Comparison of ENCODE assay signal across 8 mouse cellular contexts in genomic region chr9:98985800-98986475, GRCm38 (mm10). TPM values are rescaled to one million over a fixed set of nuclear protein-coding genes. Genes with fewer than 3 reads are reported as not detected.
DNase-seq lines count a peak whose midpoint lies in the region; ATAC-seq lines count a peak whose summit lies in the region.

Gene Faim, plus strand, starts transcription at chr9:98986373.

- peak within 1 kb of the TSS; percentile 79 for H3K4me2 ChIP-seq in hindbrain, embryonic 11.5 days (replicated peaks; ENCODE audit: low read depth, low read length)

- peak; percentile 98 for ATAC-seq in hindbrain, embryonic 11.5 days (ENCODE audit: low FRiP score)

- WGBS in hindbrain, embryonic 11.5 days = 1% methylated on average over 40 of the region's 45 CpGs

- H3K9me3 ChIP-seq in hindbrain, embryonic 11.5 days (ENCODE audit: control insufficient read depth, low read length) = no peaks in the 10 kb centered on the region

- H3K9ac ChIP-seq in hindbrain, embryonic 11.5 days (ENCODE audit: low read depth, low read length) = peak within 1 kb of the TSS; percentile 73

- peak within 1 kb of the TSS; percentile 65; the same call in 1 of the 2 replicates for H3K27ac ChIP-seq in hindbrain, embryonic 11.5 days (ENCODE audit: low read depth, low read length)

- DNase-seq in Muller cell, postnatal 12 days (ENCODE audit: inconsistent ontology term) = peak; percentile 99
- peak; percentile 99 for DNase-seq in cerebellum, adult 9-11 months
- peak; percentile 99 to 100 for DNase-seq in frontal cortex, adult 2 months (ENCODE audit: extremely low spot score in 1 of 2, low spot score in 1 of 2)
- DNase-seq in hindbrain, embryonic 11.5 days (ENCODE audit: low spot score) = peak; percentile 100
- DNase-seq in layer of hippocampus, postnatal 10 days (ENCODE audit: low spot score in 2 of 2) = peak; percentile 100
- peak; percentile 100 for DNase-seq in lung, postnatal 10 days
- DNase-seq in ovary, postnatal 36 days (ENCODE audit: low spot score) = peak; percentile 100
- DNase-seq in thymus, postnatal 25 days = peak; percentile 100

- no peaks in the 10 kb centered on the region for H3K36me3 ChIP-seq in hindbrain, embryonic 11.5 days (ENCODE audit: control insufficient read depth, insufficient read depth, low read length)

- peak within 1 kb of the TSS; percentile 85 for H3K4me3 ChIP-seq in hindbrain, embryonic 11.5 days (ENCODE audit: low read depth, low read length)

- H3K4me1 ChIP-seq in hindbrain, embryonic 11.5 days (replicated peaks; ENCODE audit: control insufficient read depth, insufficient read depth, low read length) = no peaks in the 10 kb centered on the region

- H3K27me3 ChIP-seq in hindbrain, embryonic 11.5 days (ENCODE audit: control insufficient read depth, insufficient read depth, low read length) = no peaks in the 10 kb centered on the region; the same call in 1 of the 2 replicates

RNA-seq across cellular contexts. Expression of gene Faim, which starts in this region (rescaled TPM):
- 30.6 and 33.1 TPM in 2 replicates for polyA plus RNA-seq in frontal cortex, adult 2 months (2012; rRNA removed)
- polyA plus RNA-seq in hindbrain, embryonic 11.5 days (2014; fragmentation: Nextera tagmentation; extraction: Ambion mirVana) = 92.0 and 96.3 TPM in 2 replicates
- total RNA-seq in layer of hippocampus, postnatal 10 days (2021) = 10 to 100 TPM; 56.5 to 57.3 TPM

Comparison
In these comparisons a context has a peak if more than half of its experiments do, and no peak if none do; other contexts are left out.
1. Peak in every context shown above with its lines: DNase-seq, ATAC-seq, H3K4me3 ChIP-seq and H3K27ac ChIP-seq.